Mouse (Mus musculus) liver, adult 2 months (tissue): Measurements from ENCODE around the gene Rgs9bp.

ENCODE experiments used
- CTCF ChIP-seq: fragments of 200-500 bp; IDR thresholded peaks from 2 replicates; pipeline ENCODE4 v1.5.1; 2011; ENCODE audit warnings: low read depth, low read length, control low read depth
- POLR2A ChIP-seq: fragments of 200-500 bp; IDR thresholded peaks from 2 replicates; pipeline ENCODE4 v1.6.1; 2011; ENCODE audit warnings: low read length, control low read depth; ENCODE audit not compliant: insufficient read depth; ENCODE audit errors: extremely low read depth

DNA sequence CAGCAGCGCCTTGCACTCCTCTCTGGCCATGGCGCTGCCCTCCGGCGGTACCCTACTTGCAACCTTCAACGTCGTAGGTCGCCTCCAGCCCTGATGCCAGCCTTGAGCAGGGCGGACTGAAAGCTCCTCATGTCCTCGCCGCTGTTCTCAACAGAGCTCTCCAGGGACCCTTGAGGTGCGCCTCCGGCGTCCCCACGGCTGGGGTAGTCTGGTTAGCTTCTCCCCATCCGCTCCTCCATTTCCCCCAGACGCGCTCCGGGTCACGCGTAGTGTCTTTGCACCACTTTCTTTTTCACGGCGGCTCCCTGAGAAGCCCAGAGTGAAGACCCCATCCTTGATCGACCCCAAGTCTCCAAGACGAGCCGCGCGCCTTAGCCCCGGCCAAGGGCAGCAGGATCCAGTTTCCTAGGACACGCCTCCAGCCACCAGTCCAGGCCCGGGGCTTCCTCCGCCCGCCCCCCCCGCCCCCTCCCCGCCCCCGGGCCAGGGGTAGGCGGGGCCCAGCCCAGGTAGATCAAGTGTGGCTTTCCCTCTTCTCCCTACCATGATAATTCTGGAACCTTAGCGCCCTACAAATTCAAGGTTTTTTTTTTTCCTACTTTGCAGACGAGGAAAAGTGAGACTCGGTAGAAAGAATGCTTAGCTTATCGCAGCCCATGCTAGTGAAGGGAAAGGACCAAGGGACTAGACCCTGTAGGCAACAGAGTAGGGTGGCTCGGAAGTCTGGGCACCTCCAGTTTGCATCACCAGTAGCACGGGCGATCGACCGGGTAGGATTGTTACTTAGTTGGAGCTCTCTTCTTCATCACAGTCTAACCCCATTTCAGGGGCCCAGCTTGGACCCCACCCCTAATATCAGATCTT lies at the start of gene Rgs9bp:
- TF ChIP-seq POLR2A (no peak), CTCF (no peak)
